Mouse (Mus musculus): Measurements from ENCODE around the gene Prg4. TPM values are rescaled to one million over a fixed set of nuclear protein-coding genes. Genes with fewer than 3 reads are reported as not detected.

Gene Prg4
- polyA plus RNA-seq, 1 experiment, result not detected

DNA sequence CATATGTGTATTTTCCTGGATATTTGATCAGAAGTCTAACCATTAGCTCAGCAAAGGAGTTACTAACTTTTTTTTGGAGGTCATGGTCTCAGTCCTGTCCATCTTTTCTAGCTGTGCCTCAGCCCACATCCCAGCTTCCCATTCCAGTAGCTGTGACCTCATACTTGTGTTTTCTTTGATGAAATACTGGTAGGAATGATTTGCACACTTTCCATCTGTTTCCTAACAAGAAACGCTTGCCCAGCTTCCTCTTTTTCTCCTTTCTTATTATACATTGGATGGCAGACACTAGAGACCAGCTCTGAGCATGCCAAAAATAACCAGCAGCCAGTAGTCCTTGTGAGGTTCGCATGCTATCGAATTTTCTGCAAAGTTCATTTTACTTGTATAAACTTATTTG lies 4.0 kb upstream of the Prg4 start:
- H3K4me1 ChIP-seq (ENCODE audit: control insufficient read depth), result no peaks in the 10 kb centered on the region
- no peaks in the 10 kb centered on the region for H3K27me3 ChIP-seq (ENCODE audit: control insufficient read depth)
- no peaks in the 10 kb centered on the region for H3K36me3 ChIP-seq (ENCODE audit: control insufficient read depth)
- no peaks in the 10 kb centered on the region for H3K9me3 ChIP-seq (ENCODE audit: control insufficient read depth, low read length)
- no peak overlapping the region for H3K4me3 ChIP-seq (replicated peaks)
- TF ChIP-seq TAL1 (IDR thresholded peaks at IDR 0.05; ENCODE audit: low read length), result no peak

GRCm38 (mm10) chr1:150465364-150465763 lies 601 bp downstream of the Prg4 start:
- no peaks in the 10 kb centered on the region for H3K9me3 ChIP-seq (ENCODE audit: control insufficient read depth, low read length)
- no peaks in the 10 kb centered on the region for H3K36me3 ChIP-seq (ENCODE audit: control insufficient read depth)
- no peak for TF ChIP-seq GATA1 (IDR thresholded peaks at IDR 0.05; ENCODE audit: low read length)
- no peak for TF ChIP-seq TAL1 (IDR thresholded peaks at IDR 0.05; ENCODE audit: low read length)
- no peaks in the 10 kb centered on the region for H3K27me3 ChIP-seq (ENCODE audit: control insufficient read depth)
- H3K4me1 ChIP-seq (ENCODE audit: control insufficient read depth), result no peaks in the 10 kb centered on the region
- no peak overlapping the region for H3K4me3 ChIP-seq (replicated peaks)

DNA sequence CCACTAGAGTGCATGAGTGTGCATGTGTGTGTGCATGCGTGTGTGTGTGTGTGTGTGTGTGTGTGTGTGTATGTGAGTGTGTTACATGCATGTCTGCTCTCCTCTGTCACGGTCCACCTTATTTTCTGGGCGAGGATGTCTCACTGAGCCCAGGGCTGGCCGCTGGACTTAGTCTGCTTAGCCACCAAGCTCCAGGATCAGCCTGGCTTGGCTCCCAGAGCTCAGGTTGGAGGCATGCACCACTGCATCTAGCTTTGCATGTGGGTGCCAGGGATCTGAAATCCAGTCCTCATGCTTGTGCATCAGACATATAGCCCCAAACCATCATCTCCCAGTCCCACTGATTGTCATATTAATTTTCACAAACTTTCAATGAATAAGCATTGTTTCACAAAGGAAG lies 2.3 kb downstream of the Prg4 start:
- H3K27me3 ChIP-seq (ENCODE audit: control insufficient read depth), result no peaks in the 10 kb centered on the region

GRCm38 (mm10) chr1:150463068-150463467 lies 2.9 kb downstream of the Prg4 start:
- no peaks in the 10 kb centered on the region for H3K36me3 ChIP-seq (ENCODE audit: control insufficient read depth)
- H3K27me3 ChIP-seq (ENCODE audit: control insufficient read depth), result no peaks in the 10 kb centered on the region
- no peak for TF ChIP-seq GATA1 (IDR thresholded peaks at IDR 0.05; ENCODE audit: low read length)
- no peak for TF ChIP-seq TAL1 (IDR thresholded peaks at IDR 0.05; ENCODE audit: low read length)
- H3K4me1 ChIP-seq (ENCODE audit: control insufficient read depth), result no peaks in the 10 kb centered on the region
- no peak overlapping the region for H3K4me3 ChIP-seq (replicated peaks)
- H3K9me3 ChIP-seq (ENCODE audit: control insufficient read depth, low read length), result no peaks in the 10 kb centered on the region

More for the DNA sequence above, 2.3 kb downstream of the Prg4 start:
- H3K4me3 ChIP-seq (replicated peaks), result no peak overlapping the region
- no peaks in the 10 kb centered on the region for H3K4me1 ChIP-seq (ENCODE audit: control insufficient read depth)
- no peaks in the 10 kb centered on the region for H3K36me3 ChIP-seq (ENCODE audit: control insufficient read depth)
- H3K9me3 ChIP-seq (ENCODE audit: control insufficient read depth, low read length), result no peaks in the 10 kb centered on the region
- TF ChIP-seq GATA1 (IDR thresholded peaks at IDR 0.05; ENCODE audit: low read length), result no peak

DNA sequence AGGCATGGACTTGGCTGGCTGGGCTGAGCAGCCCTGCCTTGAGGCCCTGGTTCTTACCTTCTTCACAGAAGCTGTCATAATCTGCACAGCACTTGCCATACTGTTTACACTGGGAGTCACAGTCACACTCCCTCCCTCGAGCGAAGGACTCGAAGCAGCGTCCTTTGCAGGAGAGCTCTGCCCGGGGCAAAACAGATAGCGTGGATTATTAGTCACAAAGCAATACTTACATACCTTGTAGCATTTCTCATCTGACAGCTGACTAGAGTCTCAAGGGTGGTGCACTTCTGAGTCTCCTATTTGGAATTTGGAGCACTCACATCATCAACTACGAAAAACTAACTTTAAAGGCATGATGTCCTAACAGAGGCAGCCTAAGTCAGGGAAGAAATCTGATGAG lies 5.4 kb downstream of the Prg4 start:
- no peaks in the 10 kb centered on the region for H3K4me1 ChIP-seq (ENCODE audit: control insufficient read depth)
- no peak overlapping the region for H3K4me3 ChIP-seq (replicated peaks)
- H3K27me3 ChIP-seq (ENCODE audit: control insufficient read depth), result no peaks in the 10 kb centered on the region
- no peaks in the 10 kb centered on the region for H3K9me3 ChIP-seq (ENCODE audit: control insufficient read depth, low read length)
- H3K36me3 ChIP-seq (ENCODE audit: control insufficient read depth), result no peaks in the 10 kb centered on the region
- TF ChIP-seq TAL1 (IDR thresholded peaks at IDR 0.05; ENCODE audit: low read length) (no peak), GATA1 (IDR thresholded peaks at IDR 0.05; ENCODE audit: low read length) (no peak)

DNA sequence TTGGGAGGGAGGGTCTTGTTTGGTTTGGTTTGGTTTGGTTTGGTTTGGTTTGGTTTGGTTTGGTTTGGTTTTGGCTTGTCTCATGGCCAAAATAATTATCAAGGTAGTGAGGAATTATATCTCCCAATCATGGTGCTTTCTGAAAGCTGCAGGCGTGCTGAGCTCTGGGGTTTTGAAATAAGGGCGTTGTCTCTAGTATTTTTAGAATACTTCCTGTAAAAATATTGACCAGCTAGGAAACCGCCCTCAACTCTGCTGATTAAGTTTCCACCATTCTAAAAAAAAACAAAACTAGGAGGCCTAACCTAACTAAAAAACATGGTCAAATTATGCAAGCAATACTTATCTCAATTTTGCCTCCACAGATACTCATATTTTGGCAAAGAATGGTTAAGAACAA lies 6.4 kb downstream of the Prg4 start:
- TF ChIP-seq TAL1 (IDR thresholded peaks at IDR 0.05; ENCODE audit: low read length), result no peak
- TF ChIP-seq GATA1 (IDR thresholded peaks at IDR 0.05; ENCODE audit: low read length), result no peak

DNA sequence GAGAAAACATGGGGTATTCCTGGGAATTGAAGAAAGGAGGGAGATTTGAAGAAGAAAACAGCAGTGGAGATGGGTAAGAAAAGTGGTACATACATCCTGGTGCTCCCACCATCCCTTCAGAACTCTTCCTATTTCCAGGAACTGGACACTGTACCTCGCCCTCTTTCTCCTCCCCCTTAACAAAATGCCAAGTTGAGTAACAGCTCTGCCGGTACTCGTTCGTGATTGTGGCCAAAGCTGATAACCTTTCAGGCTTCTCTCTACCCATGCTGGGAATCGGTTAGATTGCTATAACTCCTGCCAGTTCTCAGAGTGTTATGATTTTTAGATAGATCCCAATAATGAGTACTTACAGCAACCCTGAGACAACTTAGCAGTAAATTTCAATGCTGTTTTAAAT lies 7.0 kb downstream of the Prg4 start:
- H3K36me3 ChIP-seq (ENCODE audit: control insufficient read depth), result no peaks in the 10 kb centered on the region
- no peaks in the 10 kb centered on the region for H3K9me3 ChIP-seq (ENCODE audit: control insufficient read depth, low read length)
- no peak overlapping the region for H3K4me3 ChIP-seq (replicated peaks)
- TF ChIP-seq TAL1 (IDR thresholded peaks at IDR 0.05; ENCODE audit: low read length), result no peak
- TF ChIP-seq GATA1 (IDR thresholded peaks at IDR 0.05; ENCODE audit: low read length), result no peak
- H3K27me3 ChIP-seq (ENCODE audit: control insufficient read depth), result no peaks in the 10 kb centered on the region
- H3K4me1 ChIP-seq (ENCODE audit: control insufficient read depth), result no peaks in the 10 kb centered on the region

More for the DNA sequence above, 6.4 kb downstream of the Prg4 start:
- no peaks in the 10 kb centered on the region for H3K9me3 ChIP-seq (ENCODE audit: control insufficient read depth, low read length)
- no peaks in the 10 kb centered on the region for H3K27me3 ChIP-seq (ENCODE audit: control insufficient read depth)
- H3K4me1 ChIP-seq (ENCODE audit: control insufficient read depth), result no peaks in the 10 kb centered on the region
- H3K4me3 ChIP-seq (replicated peaks), result no peak overlapping the region
- H3K36me3 ChIP-seq (ENCODE audit: control insufficient read depth), result no peaks in the 10 kb centered on the region

DNA sequence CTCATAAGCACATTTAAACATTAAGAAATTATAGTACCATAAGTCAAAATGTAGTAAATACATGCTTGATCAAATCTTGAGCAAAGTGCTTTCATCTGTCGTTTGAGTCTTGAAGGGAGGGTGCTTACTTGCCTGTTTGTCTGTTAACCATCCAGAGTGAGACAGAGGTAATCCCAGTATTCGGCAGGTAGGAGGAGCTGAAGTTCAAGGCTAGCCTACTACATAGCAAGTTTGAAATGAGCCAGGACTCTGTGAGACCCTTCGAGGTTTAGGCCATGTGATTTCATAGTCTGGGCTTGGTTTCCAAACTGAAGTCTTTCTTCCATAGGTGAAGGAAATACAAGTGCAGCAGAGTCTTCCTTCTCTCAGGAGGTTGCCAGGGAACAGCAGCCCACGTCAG lies 24.2 kb downstream of the Prg4 start:
- Histone ChIP-seq H3K4me3 (replicated peaks) (no peak overlapping the region), H3K9me3 (ENCODE audit: control insufficient read depth, low read length) (no peaks in the 10 kb centered on the region), H3K27me3 (ENCODE audit: control insufficient read depth) (no peaks in the 10 kb centered on the region), H3K4me1 (ENCODE audit: control insufficient read depth) (no peaks in the 10 kb centered on the region), H3K36me3 (ENCODE audit: control insufficient read depth) (peaks cover 95% of the 10 kb centered on the region)
- TF ChIP-seq TAL1 (IDR thresholded peaks at IDR 0.05; ENCODE audit: low read length) (no peak), GATA1 (IDR thresholded peaks at IDR 0.05; ENCODE audit: low read length) (no peak)

GRCm38 (mm10) chr1:150438641-150439040 lies 27.3 kb downstream of the Prg4 start:
- Histone ChIP-seq H3K4me3 (replicated peaks) (no peak overlapping the region), H3K4me1 (ENCODE audit: control insufficient read depth) (no peaks in the 10 kb centered on the region), H3K36me3 (ENCODE audit: control insufficient read depth) (peaks cover 97% of the 10 kb centered on the region), H3K27me3 (ENCODE audit: control insufficient read depth) (no peaks in the 10 kb centered on the region), H3K9me3 (ENCODE audit: control insufficient read depth, low read length) (no peaks in the 10 kb centered on the region)
- TF ChIP-seq TAL1 (IDR thresholded peaks at IDR 0.05; ENCODE audit: low read length), result no peak

DNA sequence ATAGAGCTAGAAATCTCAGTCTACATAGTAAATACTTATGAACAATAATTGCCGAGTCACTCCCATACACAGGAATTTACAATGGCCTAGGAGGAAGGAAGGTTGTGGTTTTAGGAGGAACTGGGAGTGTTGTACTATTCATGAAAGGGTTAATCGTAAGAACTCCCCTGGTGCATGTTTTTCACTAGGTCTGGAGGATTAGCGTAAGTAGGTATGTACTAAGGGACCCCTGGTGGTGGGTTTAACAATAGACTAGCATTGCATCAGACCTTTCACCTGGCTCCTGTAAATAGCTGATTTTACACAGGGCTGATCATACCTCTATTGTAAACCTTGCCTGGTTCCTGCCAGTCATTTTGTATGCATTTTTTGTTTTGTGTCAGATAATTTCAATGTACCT lies 39.7 kb downstream of the Prg4 start:
- TF ChIP-seq GATA1 (IDR thresholded peaks at IDR 0.05; ENCODE audit: low read length), result no peak
- TF ChIP-seq TAL1 (IDR thresholded peaks at IDR 0.05; ENCODE audit: low read length), result no peak
- Histone ChIP-seq H3K4me1 (ENCODE audit: control insufficient read depth) (no peaks in the 10 kb centered on the region), H3K4me3 (replicated peaks) (no peak overlapping the region), H3K36me3 (ENCODE audit: control insufficient read depth) (peaks cover 98% of the 10 kb centered on the region), H3K9me3 (ENCODE audit: control insufficient read depth, low read length) (no peaks in the 10 kb centered on the region), H3K27me3 (ENCODE audit: control insufficient read depth) (no peaks in the 10 kb centered on the region)

Data from erythroblast, embryonic 14.5 days (primary cell).